Mouse (Mus musculus) erythroblast, embryonic 14.5 days (primary cell): ENCODE measurements around the gene Pyroxd2. TPM values are rescaled to one million over a fixed set of nuclear protein-coding genes. Genes with fewer than 3 reads are reported as not detected.
"Not testable (repeated sequence)": the region's sequence is repeated elsewhere in the genome, so short reads cannot be mapped to it uniquely, and the experiment has no call there.

Source experiments
- H3K27me3 ChIP-seq: 2 replicates; pipeline ENCODE4 v1.6.1; 2012; ENCODE audit warnings: inconsistent platforms; ENCODE audit not compliant: control insufficient read depth
- H3K36me3 ChIP-seq: 2 replicates; pipeline ENCODE4 v1.6.1; 2012; ENCODE audit warnings: mild to moderate bottlenecking, inconsistent platforms; ENCODE audit not compliant: control insufficient read depth
- H3K4me1 ChIP-seq: 2 replicates; pipeline ENCODE4 v1.6.1; 2012; ENCODE audit warnings: inconsistent platforms; ENCODE audit not compliant: control insufficient read depth
- H3K4me3 ChIP-seq: replicated peaks from 2 replicates; pipeline ENCODE3; 2012; ENCODE audit warnings: moderate library complexity, mild to moderate bottlenecking, inconsistent platforms
- H3K9me3 ChIP-seq: 2 replicates; pipeline ENCODE4 v1.6.1; 2012; ENCODE audit warnings: low read length, inconsistent platforms, mixed read lengths; ENCODE audit not compliant: control insufficient read depth
- GATA1 ChIP-seq: IDR thresholded peaks from 2 replicates; pipeline ENCODE4 v1.6.1; 2012; ENCODE audit warnings: low read length, inconsistent platforms, mixed read lengths
- TAL1 ChIP-seq: IDR thresholded peaks from 3 replicates; pipeline ENCODE4 v1.6.1; 2012; ENCODE audit warnings: low read length, inconsistent platforms, mixed read lengths
- polyA plus RNA-seq: library from polyadenylated mRNA; stranded (reverse); fragments of >175 nt; gene quantifications from 2 replicates; pipeline ENCODE4 v1.2.3, GENCODE M21; 2012

The Pyroxd2 gene
- polyA plus RNA-seq: 0.07 and 0.14 TPM in 2 replicates

DNA sequence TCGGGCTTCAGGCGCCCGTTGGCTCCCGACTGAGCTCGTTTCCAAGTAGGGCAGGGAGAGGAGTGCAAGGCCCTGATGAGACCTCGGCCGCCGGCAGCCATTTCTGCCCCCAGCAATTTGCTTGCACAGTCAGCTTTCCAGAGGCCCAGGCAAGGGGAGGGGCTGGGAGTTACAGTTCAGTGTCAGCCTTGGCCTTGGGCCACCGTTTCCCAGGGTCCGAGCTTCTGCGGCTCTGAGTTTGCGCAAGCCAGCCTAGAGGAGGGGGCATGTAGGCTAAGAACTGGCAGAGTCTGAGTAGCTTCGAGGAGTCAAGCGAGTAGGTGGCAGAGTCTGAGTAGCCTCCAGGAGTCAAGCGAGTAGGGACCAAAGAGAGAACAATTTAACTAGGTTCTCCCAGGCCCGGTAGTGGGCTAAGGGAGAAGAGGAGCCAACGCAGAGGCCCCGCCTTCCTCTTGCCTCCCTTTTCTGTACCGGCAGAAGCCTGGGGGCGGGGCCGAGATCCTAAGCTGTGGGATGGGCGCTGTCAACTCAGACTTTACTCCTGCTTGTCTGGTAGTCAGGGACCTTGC, at the start of gene Pyroxd2:
Gene Pyroxd2 (minus strand): TSS at position 413 of the 569 bp plus-strand sequence.
- Histone ChIP-seq H3K4me3 (peak within 1 kb of the TSS; percentile 64), H3K27me3 (no peaks in the 10 kb centered on the region), H3K9me3 (no peaks in the 10 kb centered on the region), H3K4me1 (peaks cover 36% of the 10 kb centered on the region), H3K36me3 (no peaks in the 10 kb centered on the region)
- TF ChIP-seq GATA1 (no peak), TAL1 (no peak)

DNA sequence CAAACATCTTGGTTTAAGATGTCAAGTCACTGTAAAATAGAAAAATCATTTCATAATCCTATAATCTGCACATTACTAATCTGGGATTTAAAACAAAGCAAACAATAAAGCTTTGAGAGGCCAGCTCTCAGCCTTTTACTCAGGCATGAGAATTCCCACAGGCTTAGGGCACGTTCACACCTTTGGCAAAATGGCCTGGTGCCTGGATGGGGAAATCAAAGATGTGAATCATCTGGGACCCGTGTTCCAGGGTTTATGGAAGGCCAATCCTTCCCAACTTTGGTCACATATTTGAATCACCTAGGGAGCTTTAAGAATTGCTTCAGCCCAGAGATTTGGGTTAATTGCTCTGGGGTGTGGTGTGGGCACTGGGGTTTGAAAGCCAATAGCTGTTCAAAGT, 45.3 kb upstream of the Pyroxd2 start:
- Histone ChIP-seq H3K9me3 (no peaks in the 10 kb centered on the region), H3K4me1 (peaks cover 4% of the 10 kb centered on the region; the same call in 1 of the 2 replicates), H3K4me3 (no peak overlapping the region), H3K27me3 (peaks cover 18% of the 10 kb centered on the region), H3K36me3 (no peaks in the 10 kb centered on the region)
- TF ChIP-seq GATA1: no peak
- no peak for TF ChIP-seq TAL1

DNA sequence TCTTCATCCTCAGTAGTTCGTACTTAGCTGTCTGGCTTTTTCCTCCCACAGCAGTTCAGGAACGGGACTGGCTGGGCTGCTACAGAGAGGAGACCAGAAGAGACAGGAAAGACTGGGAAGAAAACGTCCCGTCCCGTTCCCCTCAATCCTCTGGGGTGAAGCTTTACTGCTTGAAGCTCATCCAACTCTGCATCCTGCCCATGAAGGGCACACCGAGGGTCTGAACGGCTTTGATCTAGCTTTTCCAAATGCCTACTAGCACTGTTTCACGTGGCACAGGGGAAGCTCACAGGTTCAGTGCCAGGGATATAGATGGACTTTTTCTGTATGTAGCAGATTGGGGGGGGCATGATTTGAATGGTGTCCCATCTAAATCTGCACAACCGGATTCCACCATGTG, 43.2 kb upstream of the Pyroxd2 start:
- Histone ChIP-seq H3K4me3 (no peak overlapping the region), H3K27me3 (peaks cover 18% of the 10 kb centered on the region), H3K36me3 (no peaks in the 10 kb centered on the region), H3K9me3 (no peaks in the 10 kb centered on the region), H3K4me1 (peaks cover 4% of the 10 kb centered on the region; the same call in 1 of the 2 replicates)
- TF ChIP-seq GATA1 (no peak), TAL1 (no peak)

DNA sequence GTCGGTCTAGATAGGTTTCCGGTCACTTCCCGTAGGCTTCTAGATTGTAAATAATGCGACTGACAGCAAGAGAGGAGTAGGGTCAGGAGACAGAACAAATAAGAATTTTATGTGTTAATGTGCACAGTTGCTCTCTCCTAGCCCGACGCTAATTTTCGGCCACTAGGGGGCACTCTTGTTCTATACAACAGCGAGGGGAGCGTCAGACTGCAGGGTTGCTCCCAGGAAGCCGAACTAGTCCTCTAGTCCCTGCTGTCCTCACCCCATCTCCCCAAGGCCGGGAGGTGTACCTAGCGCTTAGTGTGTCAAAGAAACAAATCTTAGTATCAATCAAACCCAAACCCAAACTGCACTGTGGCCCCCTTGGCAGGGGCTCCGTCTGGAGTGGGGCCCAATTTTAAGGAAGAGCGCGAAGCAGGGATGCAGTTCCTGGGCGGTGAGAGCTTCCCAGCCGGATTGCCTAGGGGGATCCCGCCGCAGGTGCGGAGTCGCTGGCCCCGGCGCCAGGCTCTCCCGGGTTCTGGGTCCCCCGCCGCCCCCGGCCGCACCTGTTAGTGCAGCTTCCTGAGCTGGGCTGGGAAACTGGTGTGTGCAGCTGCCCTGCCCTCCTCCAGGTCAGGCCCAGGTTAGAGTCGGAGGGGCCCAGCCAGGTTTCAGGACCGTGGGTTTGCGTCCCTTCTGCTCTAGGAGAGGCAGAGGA, 42.5 kb upstream of the Pyroxd2 start:
- TF ChIP-seq TAL1 (no peak), GATA1 (no peak)

DNA sequence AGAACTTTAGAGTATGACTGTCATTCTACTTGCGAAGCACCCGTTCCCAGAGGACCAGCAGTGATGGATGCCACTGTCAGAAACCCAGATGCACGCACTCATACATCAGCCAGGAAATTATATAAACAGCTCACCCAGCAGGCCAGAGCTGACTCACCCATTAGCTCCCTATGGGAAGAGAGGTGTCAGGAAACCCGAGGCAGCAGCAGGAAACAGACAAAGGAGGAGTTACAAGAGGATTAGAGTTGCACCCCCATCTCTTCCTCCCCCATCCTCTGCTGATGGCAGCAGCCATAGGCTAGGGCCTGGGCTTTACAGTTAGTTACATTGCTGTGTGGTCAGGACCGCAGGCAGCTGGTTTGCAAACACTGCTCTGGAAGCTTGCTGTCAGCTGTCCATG, 35.7 kb upstream of the Pyroxd2 start:
- H3K36me3 ChIP-seq: no peaks in the 10 kb centered on the region
- H3K4me3 ChIP-seq: no peak overlapping the region
- H3K9me3 ChIP-seq: no peaks in the 10 kb centered on the region
- H3K27me3 ChIP-seq: no peaks in the 10 kb centered on the region
- TF ChIP-seq TAL1: no peak
- no peak for TF ChIP-seq GATA1
- H3K4me1 ChIP-seq: peaks cover 31% of the 10 kb centered on the region

More for the DNA sequence above, 42.5 kb upstream of the Pyroxd2 start:
- H3K9me3 ChIP-seq: no peaks in the 10 kb centered on the region
- peaks cover 4% of the 10 kb centered on the region; the same call in 1 of the 2 replicates for H3K4me1 ChIP-seq
- H3K36me3 ChIP-seq: no peaks in the 10 kb centered on the region
- peaks cover 18% of the 10 kb centered on the region for H3K27me3 ChIP-seq
- peak overlapping the region; percentile 32 for H3K4me3 ChIP-seq

DNA sequence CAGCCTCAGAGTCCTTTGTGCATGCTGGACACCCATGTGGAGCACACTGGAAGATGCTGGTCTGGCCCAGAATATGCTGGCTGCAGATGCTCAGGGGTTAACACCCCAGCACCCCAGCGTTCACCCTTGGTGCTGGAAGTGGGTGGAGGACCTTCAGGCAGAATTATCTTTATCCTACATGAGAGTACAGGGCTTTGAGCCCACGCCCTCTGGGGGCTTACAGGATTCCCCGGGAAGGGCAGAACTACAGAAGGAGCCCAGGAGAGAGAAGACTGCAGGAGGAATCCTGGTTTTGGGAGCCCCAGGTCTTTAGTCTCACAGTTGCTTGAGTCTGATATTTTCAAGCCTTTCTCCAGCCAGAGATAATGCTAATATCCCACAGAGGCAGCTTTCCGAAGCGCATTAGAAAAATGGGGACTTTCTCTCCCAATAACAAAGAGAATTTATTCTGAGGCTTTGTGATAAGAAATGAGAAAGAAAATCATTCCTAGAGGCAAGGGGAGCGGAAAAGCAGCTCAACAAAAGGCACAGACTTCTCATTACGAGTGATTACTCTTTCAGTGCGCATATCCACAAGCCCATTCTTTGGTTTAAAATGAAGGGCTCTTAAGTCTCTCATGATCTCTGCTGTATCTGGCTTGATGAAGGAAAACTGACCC, 33.1 kb upstream of the Pyroxd2 start:
- H3K9me3 ChIP-seq: no peaks in the 10 kb centered on the region
- no peaks in the 10 kb centered on the region for H3K27me3 ChIP-seq
- TF ChIP-seq TAL1: no peak
- TF ChIP-seq GATA1: no peak
- H3K4me3 ChIP-seq: no peak overlapping the region
- H3K4me1 ChIP-seq: peaks cover 31% of the 10 kb centered on the region
- H3K36me3 ChIP-seq: no peaks in the 10 kb centered on the region

DNA sequence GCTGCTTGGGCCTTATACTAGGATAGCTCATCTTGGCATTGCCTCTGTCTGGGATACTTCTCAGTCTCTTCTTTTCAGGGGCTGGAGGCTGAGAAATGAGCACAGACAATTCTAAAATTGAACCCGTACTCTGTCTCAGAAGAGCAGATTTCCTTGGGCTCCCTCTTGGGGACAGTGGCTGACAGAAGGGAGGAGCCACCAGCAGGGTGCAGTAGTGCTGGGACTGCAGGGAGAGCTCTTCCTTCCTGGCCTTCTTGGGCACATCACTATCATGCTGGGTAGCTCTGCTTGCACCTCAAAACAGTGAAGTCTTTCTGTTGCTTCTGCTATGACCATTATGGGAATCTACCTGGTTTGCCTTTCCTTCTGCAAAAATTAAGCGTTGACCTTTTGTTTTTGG, 32.6 kb upstream of the Pyroxd2 start:
- Histone ChIP-seq H3K4me1 (peaks cover 33% of the 10 kb centered on the region), H3K4me3 (no peak overlapping the region), H3K36me3 (no peaks in the 10 kb centered on the region), H3K27me3 (no peaks in the 10 kb centered on the region), H3K9me3 (no peaks in the 10 kb centered on the region)
- TF ChIP-seq GATA1 (no peak), TAL1 (no peak)

DNA sequence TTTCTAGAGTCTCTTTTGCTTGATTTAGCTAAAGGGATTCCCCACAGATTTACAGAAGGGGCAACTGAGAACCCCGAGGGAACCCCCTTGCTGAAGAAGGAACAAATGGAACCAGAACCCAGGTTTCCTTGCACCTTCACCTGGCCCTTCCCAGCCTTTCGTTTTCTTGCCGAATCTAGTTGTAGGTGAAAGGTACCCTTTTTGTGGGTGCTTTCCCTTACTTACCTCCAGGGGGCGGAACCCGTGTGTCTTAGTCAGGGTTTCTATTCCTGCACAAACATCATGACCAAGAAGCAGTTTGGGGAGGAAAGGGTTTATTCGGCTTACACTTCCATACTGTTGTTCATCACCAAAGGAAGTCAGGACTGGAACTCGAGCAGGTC, 27.6 kb upstream of the Pyroxd2 start:
- not testable (repeated sequence) for H3K36me3 ChIP-seq, H3K9me3 ChIP-seq, H3K27me3 ChIP-seq
- Histone ChIP-seq H3K4me3 (peak overlapping the region; percentile 83), H3K4me1 (peaks cover 32% of the 10 kb centered on the region)

DNA sequence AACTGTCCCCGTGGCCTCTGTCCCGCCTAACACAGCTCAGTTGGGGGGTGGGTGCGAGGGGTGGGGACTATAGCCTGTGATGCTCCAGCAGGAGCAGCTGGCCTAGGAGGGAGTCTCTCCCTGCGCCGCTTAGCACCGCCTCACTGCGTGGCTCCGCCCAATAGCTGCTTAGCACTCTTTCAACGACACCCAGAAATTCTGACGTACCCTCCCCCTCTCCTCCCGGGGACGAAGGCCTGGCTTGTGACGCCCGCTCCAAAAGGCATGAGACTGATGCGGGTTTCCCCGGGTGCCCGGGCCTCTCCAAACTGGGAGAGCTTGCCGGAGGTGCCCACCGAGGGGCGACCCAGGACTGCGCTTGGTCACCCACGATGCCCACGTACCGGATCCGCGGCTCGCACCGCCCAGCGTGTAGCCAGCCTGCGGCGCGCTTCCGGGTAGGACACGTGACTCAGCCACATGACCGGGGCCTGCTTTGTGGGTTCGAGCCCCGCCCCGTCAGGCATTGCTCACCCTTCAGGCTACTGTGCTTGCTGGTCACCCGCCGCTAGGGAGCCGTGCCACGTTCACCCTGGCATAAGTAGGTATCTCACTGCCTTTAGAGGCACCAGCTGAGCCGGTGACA, 27.1 kb upstream of the Pyroxd2 start, which contains the start of gene Hps1:
Gene Hps1 (minus strand): TSS at position 448 of the 625 bp plus-strand sequence.
- H3K36me3 ChIP-seq: peaks cover 3% of the 10 kb centered on the region; the same call in 1 of the 2 replicates
- TF ChIP-seq GATA1: no peak
- no peak for TF ChIP-seq TAL1
- H3K4me3 ChIP-seq: peak within 1 kb of the TSS; percentile 83
- peaks cover 27% of the 10 kb centered on the region for H3K4me1 ChIP-seq
- H3K9me3 ChIP-seq: no peaks in the 10 kb centered on the region
- no peaks in the 10 kb centered on the region for H3K27me3 ChIP-seq
